Mouse (Mus musculus) liver, embryonic 14.5 days (tissue): ENCODE measurements around the gene Zmpste24. TPM values are rescaled to one million over a fixed set of nuclear protein-coding genes. Genes with fewer than 3 reads are reported as not detected.

Experiments
- ATAC-seq: fragments of 200-750 bp; cut with Nextera tagmentation; 2 replicates; pipeline ENCODE4 v1.8.0; 2017; ENCODE audit warnings: moderate number of reproducible peaks, mild to moderate bottlenecking, moderate library complexity; ENCODE audit not compliant: insufficient read depth
- DNase-seq, 3 experiments: peaks; one replicate each; pipeline ENCODE4 v3.0.0-alpha.2; 2012 to 2013; ENCODE audit warnings: low read depth in 3 of 3, low spot score in 3 of 3
- H3K27ac ChIP-seq: fragments of 300-500 bp; sonication (generic); 2 replicates; pipeline ENCODE4 v1.5.1; 2014; ENCODE audit warnings: moderate library complexity, mild to moderate bottlenecking, control low read depth, inconsistent platforms
- H3K27me3 ChIP-seq: fragments of 300-500 bp; sonication (generic); 2 replicates; pipeline ENCODE4 v1.6.1; 2014; ENCODE audit warnings: mild to moderate bottlenecking, low read length, moderate library complexity; ENCODE audit not compliant: control insufficient read depth, insufficient read depth
- H3K36me3 ChIP-seq: fragments of 300-500 bp; sonication (generic); replicated peaks from 2 replicates; pipeline ENCODE4 v1.6.1; 2014; ENCODE audit warnings: low read depth; ENCODE audit not compliant: control insufficient read depth, insufficient read depth
- H3K4me1 ChIP-seq, 2 experiments: fragments of 200-500 bp in 1 of 2; fragments of 300-500 bp in 1 of 2; sonication (generic) in 1 of 2; replicated peaks; 2 replicates each; pipeline ENCODE4 v1.6.1; 2012 to 2014; ENCODE audit warnings: antibody characterized with exemption in 1 of 2, inconsistent platforms in 1 of 2, low read length in 1 of 2; ENCODE audit not compliant: control insufficient read depth in 2 of 2, insufficient read depth in 2 of 2
- H3K4me2 ChIP-seq: fragments of 300-500 bp; sonication (generic); 2 replicates; pipeline ENCODE4 v1.6.1; 2014; ENCODE audit warnings: low read depth, mild to moderate bottlenecking, control low read depth, moderate library complexity
- H3K4me3 ChIP-seq, 2 experiments: fragments of 200-500 bp in 1 of 2; fragments of 300-500 bp in 1 of 2; sonication (generic) in 1 of 2; 2 replicates each; pipeline ENCODE4 v1.5.1; 2012 to 2014; ENCODE audit warnings: low read depth in 2 of 2, low read length in 2 of 2, mild to moderate bottlenecking in 2 of 2, control low read depth in 1 of 2, inconsistent platforms in 1 of 2, moderate library complexity in 1 of 2; ENCODE audit not compliant: insufficient read depth in 1 of 2
- H3K9ac ChIP-seq: fragments of 300-500 bp; sonication (generic); replicated peaks from 2 replicates; pipeline ENCODE4 v1.6.1; 2014; ENCODE audit warnings: mild to moderate bottlenecking, control low read depth, moderate library complexity
- H3K9me3 ChIP-seq: fragments of 300-500 bp; sonication (generic); 2 replicates; pipeline ENCODE4 v1.6.1; 2016; ENCODE audit warnings: low read length, mixed read lengths; ENCODE audit not compliant: control insufficient read depth
- CTCF ChIP-seq: IDR thresholded peaks from 2 replicates; pipeline ENCODE4 v1.5.1; 2016; ENCODE audit warnings: antibody characterized with exemption, low read depth, control low read depth
- EP300 ChIP-seq: IDR thresholded peaks from 2 replicates; pipeline ENCODE4 v1.6.1; 2016; ENCODE audit warnings: antibody characterized with exemption, low read depth
- WGBS: fragments of 180-500 bp; shearing (Covaris S2); extraction: QIAGEN DNeasy Blood & Tissue Kit; methylation state at CpG from one replicate; pipeline ENCODE4 v1.1.7; 2014; ENCODE audit not compliant: insufficient replicate concordance; 5-methylcytosine and 5-hydroxymethylcytosine counted together
- polyA plus RNA-seq, 2 experiments: library from polyadenylated mRNA; depleted of rRNA in 1 of 2; stranded (reverse) in 1 of 2; unstranded in 1 of 2; fragments of >200 nt; fragmentation: Nextera tagmentation in 1 of 2; extraction: Ambion mirVana in 1 of 2; gene quantifications; 2 replicates each; pipeline versions ENCODE4 v1.2.1 to v1.2.3; 2012 to 2014

Zmpste24 gene
- polyA plus RNA-seq (2012; rRNA removed): 8.3 and 10.3 TPM in 2 replicates
- polyA plus RNA-seq (2014; fragmentation: Nextera tagmentation; extraction: Ambion mirVana): 15.1 and 15.6 TPM in 2 replicates

GRCm38 (mm10) chr4:121097650-121098378 is at the start of gene Zmpste24:
Zmpste24 (minus strand) TSS chr4:121098241.
- Histone ChIP-seq H3K36me3 (peaks cover 7% of the 10 kb centered on the region), H3K4me1 (peaks cover 2% of the 10 kb centered on the region in 2 experiments; a peak in 2 of 4 replicates), H3K4me2 (peak within 1 kb of the TSS; percentile 82), H3K27ac (peak within 1 kb of the TSS; percentile 41), H3K9me3 (no peaks in the 10 kb centered on the region), H3K9ac (peak within 1 kb of the TSS; percentile 85), H3K27me3 (no peaks in the 10 kb centered on the region), H3K4me3 (peak within 1 kb of the TSS; percentile 86 to 94)
- no peak for TF ChIP-seq CTCF
- no peak for TF ChIP-seq EP300
- DNase-seq (peak; percentile 79 to 82 (median 81)), ATAC-seq (peak; percentile 90)
- under 1% methylated on average over 39 of the region's 39 CpGs for WGBS

GRCm38 (mm10) chr4:121109126-121109525 is 11.1 kb upstream of the Zmpste24 start, which contains the start of gene Tmco2:
Tmco2 (minus strand) TSS chr4:121109226.
- no peak within 1 kb of the TSS for H3K9ac ChIP-seq
- TF ChIP-seq EP300 (no peak), CTCF (no peak)
- 81% methylated on average over 2 of the region's 2 CpGs for WGBS
- DNase-seq (no peak), ATAC-seq (no peak)
- H3K27me3 ChIP-seq: no peaks in the 10 kb centered on the region
- H3K4me2 ChIP-seq: no peak within 1 kb of the TSS
- no peak within 1 kb of the TSS for H3K4me3 ChIP-seq
- no peak within 1 kb of the TSS for H3K27ac ChIP-seq
- no peaks in the 10 kb centered on the region for H3K36me3 ChIP-seq
- H3K4me1 ChIP-seq: no peaks in the 10 kb centered on the region
- no peaks in the 10 kb centered on the region for H3K9me3 ChIP-seq

GRCm38 (mm10) chr4:121103304-121103703 is 5.3 kb upstream of the Zmpste24 start:
- H3K4me3 ChIP-seq: no peak overlapping the region
- H3K27me3 ChIP-seq: no peaks in the 10 kb centered on the region
- no peaks in the 10 kb centered on the region for H3K36me3 ChIP-seq
- no peaks in the 10 kb centered on the region; a peak in 1 of 4 replicates for H3K4me1 ChIP-seq
- DNase-seq (no peak), ATAC-seq (no peak)
- no peak overlapping the region for H3K4me2 ChIP-seq
- WGBS: 70% methylated on average over 4 of the region's 4 CpGs
- TF ChIP-seq EP300 (no peak), CTCF (no peak)
- no peak overlapping the region for H3K27ac ChIP-seq
- no peaks in the 10 kb centered on the region for H3K9me3 ChIP-seq
- no peak overlapping the region for H3K9ac ChIP-seq

- 85% methylated on average over 4 of the region's 4 CpGs for WGBS
- Histone ChIP-seq H3K27me3 (no peaks in the 10 kb centered on the region), H3K27ac (no peak overlapping the region), H3K4me1 (no peaks in the 10 kb centered on the region), H3K9ac (no peak overlapping the region), H3K9me3 (no peaks in the 10 kb centered on the region), H3K4me3 (no peak overlapping the region), H3K4me2 (no peak overlapping the region), H3K36me3 (peaks cover 12% of the 10 kb centered on the region)
- no peak for DNase-seq
- no peak for TF ChIP-seq EP300
- TF ChIP-seq CTCF: no peak
- no peak for ATAC-seq
Measured at GRCm38 (mm10) chr4:121090211-121090610, 7.8 kb downstream of the Zmpste24 start.

- no peak for ATAC-seq
- WGBS: 83% methylated on average over 2 of the region's 2 CpGs
- Histone ChIP-seq H3K27ac (no peak overlapping the region), H3K36me3 (peaks cover 6% of the 10 kb centered on the region), H3K9me3 (no peaks in the 10 kb centered on the region), H3K9ac (no peak overlapping the region), H3K4me2 (no peak overlapping the region), H3K4me1 (no peaks in the 10 kb centered on the region), H3K4me3 (no peak overlapping the region), H3K27me3 (no peaks in the 10 kb centered on the region)
- DNase-seq: no peak
- no peak for TF ChIP-seq CTCF
- no peak for TF ChIP-seq EP300
Measured at GRCm38 (mm10) chr4:121088696-121089095, 9.3 kb downstream of the Zmpste24 start.
